Mouse (Mus musculus) liver, embryonic 13.5 days (tissue): Measurements from ENCODE around the gene Pou2f2. TPM values are rescaled to one million over a fixed set of nuclear protein-coding genes. Genes with fewer than 3 reads are reported as not detected.

Experiments used
- ATAC-seq: fragments of 200-750 bp; cut with Nextera tagmentation; 2 replicates; pipeline ENCODE4 v1.8.0; 2017; ENCODE audit warnings: low read depth, mild to moderate bottlenecking, moderate number of reproducible peaks, moderate library complexity
- DNase-seq: peaks from one replicate; pipeline ENCODE4 v3.0.0; 2022
- H3K27ac ChIP-seq: fragments of 300-500 bp; sonication (generic); 2 replicates; pipeline ENCODE4 v1.5.1; 2015; ENCODE audit warnings: moderate library complexity, mild to moderate bottlenecking, inconsistent platforms
- H3K27me3 ChIP-seq: fragments of 300-500 bp; sonication (generic); 2 replicates; pipeline ENCODE4 v1.6.1; 2015; ENCODE audit warnings: mild to moderate bottlenecking, inconsistent platforms
- H3K36me3 ChIP-seq: fragments of 300-500 bp; sonication (generic); 2 replicates; pipeline ENCODE4 v1.6.1; 2015; ENCODE audit warnings: mild to moderate bottlenecking, inconsistent platforms
- H3K4me1 ChIP-seq: fragments of 300-500 bp; sonication (generic); replicated peaks from 2 replicates; pipeline ENCODE4 v1.6.1; 2015; ENCODE audit warnings: inconsistent platforms
- H3K4me2 ChIP-seq: fragments of 300-500 bp; sonication (generic); 2 replicates; pipeline ENCODE4 v1.6.1; 2015; ENCODE audit warnings: inconsistent platforms, mild to moderate bottlenecking, moderate library complexity
- H3K4me3 ChIP-seq: fragments of 300-500 bp; sonication (generic); replicated peaks from 2 replicates; pipeline ENCODE4 v1.5.1; 2015; ENCODE audit warnings: mild to moderate bottlenecking, inconsistent platforms
- H3K9ac ChIP-seq: fragments of 300-500 bp; sonication (generic); 2 replicates; pipeline ENCODE4 v1.6.1; 2015; ENCODE audit warnings: mild to moderate bottlenecking, inconsistent platforms
- H3K9me3 ChIP-seq: fragments of 300-500 bp; sonication (generic); replicated peaks from 2 replicates; pipeline ENCODE4 v1.6.1; 2016; ENCODE audit warnings: inconsistent platforms
- WGBS: fragments of 180-500 bp; shearing (Covaris S2); methylation state at CpG from one replicate; pipeline ENCODE4 v1.1.7; 2015; ENCODE audit not compliant: insufficient replicate concordance; 5-methylcytosine and 5-hydroxymethylcytosine counted together
- polyA plus RNA-seq: library from polyadenylated mRNA; unstranded; fragments of >200 nt; fragmentation: Nextera tagmentation; extraction: Ambion mirVana; gene quantifications from 2 replicates; pipeline ENCODE4 v1.2.1, GENCODE M21; 2015

Gene Pou2f2
- polyA plus RNA-seq, 1 experiment from 2014 or later, result 1.5 TPM

DNA sequence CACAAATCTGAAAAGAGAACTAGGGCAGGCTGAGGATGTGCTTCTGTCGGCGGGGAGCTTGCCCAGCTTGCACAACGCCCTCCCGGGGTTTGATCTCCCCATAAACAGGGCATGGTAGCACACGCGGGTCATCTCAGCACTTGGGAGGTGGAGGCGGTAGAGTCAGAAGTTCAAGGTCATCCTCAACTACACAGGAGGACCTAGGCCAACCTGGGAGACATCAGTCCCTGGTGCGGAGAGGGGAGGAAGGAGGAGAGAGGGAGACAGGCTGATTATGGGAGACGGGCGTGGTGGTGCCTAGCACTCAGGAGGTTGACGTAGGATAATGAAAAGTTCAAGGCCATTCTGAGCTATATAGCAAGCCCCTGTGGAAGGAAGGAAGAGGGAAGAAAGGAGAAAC is 11.3 kb upstream of the Pou2f2 start:
- no peak for ATAC-seq

GRCm38 (mm10) chr7:25187662-25188650 is 8.4 kb upstream of the Pou2f2 start:
- Histone ChIP-seq H3K27me3 (peaks cover 17% of the 10 kb centered on the region), H3K4me3 (no peak overlapping the region), H3K9me3 (no peaks in the 10 kb centered on the region), H3K4me2 (no peak overlapping the region), H3K36me3 (no peaks in the 10 kb centered on the region), H3K4me1 (peaks cover 7% of the 10 kb centered on the region), H3K9ac (no peak overlapping the region), H3K27ac (no peak overlapping the region)
- ATAC-seq, result peak; percentile 70
- DNase-seq, result peak; percentile 66
- 33% methylated on average over 21 of the region's 21 CpGs for WGBS

More for the DNA sequence above, 11.3 kb upstream of the Pou2f2 start:
- DNase-seq, result no peak
- H3K36me3 ChIP-seq, result no peaks in the 10 kb centered on the region
- H3K4me2 ChIP-seq, result no peak overlapping the region
- H3K9ac ChIP-seq, result no peak overlapping the region
- no peak overlapping the region for H3K27ac ChIP-seq
- H3K4me3 ChIP-seq, result no peak overlapping the region
- no peaks in the 10 kb centered on the region for H3K27me3 ChIP-seq
- H3K9me3 ChIP-seq, result no peaks in the 10 kb centered on the region
- H3K4me1 ChIP-seq, result peaks cover 23% of the 10 kb centered on the region
- 76% methylated on average over 11 of the region's 11 CpGs for WGBS

GRCm38 (mm10) chr7:25184091-25184490 is 4.6 kb upstream of the Pou2f2 start:
- Histone ChIP-seq H3K4me3 (no peak overlapping the region), H3K27ac (no peak overlapping the region), H3K27me3 (peaks cover 55% of the 10 kb centered on the region), H3K36me3 (no peaks in the 10 kb centered on the region), H3K4me1 (peaks cover 32% of the 10 kb centered on the region), H3K9ac (no peak overlapping the region), H3K9me3 (no peaks in the 10 kb centered on the region), H3K4me2 (no peak overlapping the region)
- WGBS, result 43% methylated on average over 6 of the region's 6 CpGs
- ATAC-seq (no peak), DNase-seq (no peak)

GRCm38 (mm10) chr7:25181814-25182213 is 2.3 kb upstream of the Pou2f2 start:
- WGBS, result 18% methylated on average over 21 of the region's 21 CpGs
- H3K27ac ChIP-seq, result no peak overlapping the region
- peaks cover 42% of the 10 kb centered on the region for H3K4me1 ChIP-seq
- peak overlapping the region; percentile 18 for H3K4me3 ChIP-seq
- H3K36me3 ChIP-seq, result no peaks in the 10 kb centered on the region
- peaks cover 78% of the 10 kb centered on the region for H3K27me3 ChIP-seq
- DNase-seq (no peak), ATAC-seq (no peak)
- H3K9ac ChIP-seq, result no peak overlapping the region; the same call in 1 of the 2 replicates
- H3K9me3 ChIP-seq, result no peaks in the 10 kb centered on the region
- H3K4me2 ChIP-seq, result peak overlapping the region; percentile 46

- H3K4me2 ChIP-seq, result peak overlapping the region; percentile 46
- ATAC-seq, result peak; percentile 52
- H3K9me3 ChIP-seq, result no peaks in the 10 kb centered on the region
- H3K4me1 ChIP-seq, result peaks cover 42% of the 10 kb centered on the region
- WGBS, result under 1% methylated on average over 15 of the region's 15 CpGs
- no peak overlapping the region; the same call in 1 of the 2 replicates for H3K9ac ChIP-seq
- H3K27me3 ChIP-seq, result peaks cover 83% of the 10 kb centered on the region
- no peaks in the 10 kb centered on the region for H3K36me3 ChIP-seq
- H3K4me3 ChIP-seq, result peak overlapping the region; percentile 18
- no peak overlapping the region for H3K27ac ChIP-seq
- DNase-seq, result peak; percentile 28
Observed at GRCm38 (mm10) chr7:25181331-25181790, 1.8 kb upstream of the Pou2f2 start.

DNA sequence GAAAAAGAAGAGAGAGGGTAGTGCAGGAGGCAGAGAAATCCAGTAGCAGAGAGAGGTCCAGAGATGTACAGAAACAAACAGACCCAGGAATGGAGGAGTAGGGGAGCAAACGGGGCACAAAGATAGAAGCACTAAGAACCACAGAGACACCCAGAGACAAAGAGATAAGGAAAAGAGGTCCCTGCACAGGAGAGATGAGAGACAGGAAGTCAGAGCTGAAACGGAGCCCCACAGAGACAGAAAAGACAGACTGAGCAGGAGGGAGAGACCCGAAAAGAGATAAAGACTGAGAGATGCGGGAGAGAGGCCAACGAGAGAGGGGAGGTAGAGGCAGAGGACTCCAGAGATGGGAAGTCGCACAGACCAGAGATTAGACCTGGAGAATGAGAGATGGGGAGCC is 986 bp upstream of the Pou2f2 start:
- H3K4me3 ChIP-seq, result no peak overlapping the region; the same call in 1 of the 2 replicates
- H3K9ac ChIP-seq, result no peak overlapping the region
- H3K36me3 ChIP-seq, result no peaks in the 10 kb centered on the region
- H3K4me2 ChIP-seq, result 0 out of 2 replicates have a peak overlapping the region, but pooled peaks have one; percentile 46
- 2% methylated on average over 6 of the region's 6 CpGs for WGBS
- peaks cover 91% of the 10 kb centered on the region for H3K27me3 ChIP-seq
- no peak for ATAC-seq
- H3K9me3 ChIP-seq, result no peaks in the 10 kb centered on the region
- H3K4me1 ChIP-seq, result peaks cover 42% of the 10 kb centered on the region
- H3K27ac ChIP-seq, result no peak overlapping the region
- no peak for DNase-seq

DNA sequence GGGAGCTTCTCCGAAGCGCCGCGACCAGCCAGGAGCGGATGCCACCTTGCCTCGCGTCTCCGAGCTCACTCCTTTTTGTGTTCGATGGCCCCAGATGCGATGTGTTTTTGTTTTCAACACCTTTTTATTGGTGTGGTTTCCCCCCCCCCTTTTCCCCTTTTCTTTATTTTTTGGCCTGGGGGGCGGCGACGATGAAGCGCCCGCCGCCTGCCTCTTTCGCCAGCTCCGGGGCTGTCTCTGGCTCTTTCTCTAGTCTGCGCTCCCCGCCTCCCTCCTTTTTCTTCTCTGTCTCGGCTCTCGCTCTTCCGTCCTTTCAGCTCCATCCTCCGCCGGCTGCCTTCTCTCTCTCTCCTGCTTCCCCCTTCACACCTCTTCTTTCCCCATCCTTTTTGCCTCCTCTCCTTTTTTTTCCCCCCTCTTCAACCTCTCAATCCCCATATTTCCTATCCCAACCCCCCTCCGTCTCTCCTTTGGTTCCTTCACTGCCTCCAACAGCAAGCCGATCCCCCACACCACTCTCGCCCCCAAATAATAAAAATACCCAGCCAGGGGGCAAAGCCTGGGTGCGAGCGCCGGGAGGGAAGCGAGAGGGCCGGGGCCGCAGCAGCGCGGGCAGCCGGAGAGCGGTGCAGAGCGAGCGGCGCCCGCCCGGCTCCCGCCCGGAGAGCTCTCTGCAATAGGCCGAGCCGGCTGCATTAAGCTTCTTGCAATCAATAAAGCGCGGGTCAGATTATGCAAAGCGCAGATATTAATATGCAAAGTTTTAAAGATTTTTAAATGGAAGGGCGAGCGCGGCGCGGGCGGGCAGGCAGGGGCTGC is 530 bp downstream of the Pou2f2 start:
- DNase-seq (no peak), ATAC-seq (peak; percentile 33)
- H3K4me3 ChIP-seq, result peak overlapping the region; percentile 48
- no peak overlapping the region for H3K9ac ChIP-seq
- peak overlapping the region; percentile 57 for H3K4me2 ChIP-seq
- H3K36me3 ChIP-seq, result no peaks in the 10 kb centered on the region
- no peak overlapping the region for H3K27ac ChIP-seq
- peaks cover 37% of the 10 kb centered on the region for H3K4me1 ChIP-seq
- WGBS, result 2% methylated on average over 56 of the region's 56 CpGs
- no peaks in the 10 kb centered on the region for H3K9me3 ChIP-seq
- H3K27me3 ChIP-seq, result peaks cover 99% of the 10 kb centered on the region

- 0% methylated on average over 17 of the region's 17 CpGs for WGBS
- Histone ChIP-seq H3K9ac (no peak overlapping the region), H3K4me2 (peak overlapping the region; percentile 57), H3K9me3 (no peaks in the 10 kb centered on the region), H3K4me1 (peaks cover 35% of the 10 kb centered on the region), H3K36me3 (no peaks in the 10 kb centered on the region), H3K27me3 (peaks cover 99% of the 10 kb centered on the region), H3K27ac (no peak overlapping the region), H3K4me3 (0 out of 2 replicates have a peak overlapping the region, but pooled peaks have one; percentile 48)
- DNase-seq, result no peak
- ATAC-seq, result no peak
Observed at GRCm38 (mm10) chr7:25178317-25178716, 1.2 kb downstream of the Pou2f2 start.

GRCm38 (mm10) chr7:25174343-25174742 is 5.2 kb downstream of the Pou2f2 start:
- Histone ChIP-seq H3K27me3 (peaks cover 71% of the 10 kb centered on the region), H3K4me1 (peaks cover 11% of the 10 kb centered on the region), H3K9me3 (no peaks in the 10 kb centered on the region), H3K27ac (no peak overlapping the region), H3K36me3 (no peaks in the 10 kb centered on the region), H3K4me2 (no peak overlapping the region), H3K4me3 (no peak overlapping the region), H3K9ac (no peak overlapping the region)
- ATAC-seq (no peak), DNase-seq (no peak)
- 65% methylated on average over 10 of the region's 11 CpGs for WGBS

- no peaks in the 10 kb centered on the region for H3K9me3 ChIP-seq
- no peak overlapping the region for H3K27ac ChIP-seq
- no peak for DNase-seq
- no peak overlapping the region for H3K4me2 ChIP-seq
- no peak overlapping the region for H3K9ac ChIP-seq
- peaks cover 58% of the 10 kb centered on the region for H3K27me3 ChIP-seq
- 18% methylated on average over 5 of the region's 5 CpGs for WGBS
- ATAC-seq, result no peak
- H3K4me3 ChIP-seq, result no peak overlapping the region
- no peaks in the 10 kb centered on the region; the same call in 1 of the 2 replicates for H3K4me1 ChIP-seq
- H3K36me3 ChIP-seq, result no peaks in the 10 kb centered on the region
Observed at GRCm38 (mm10) chr7:25172669-25173068, 6.9 kb downstream of the Pou2f2 start.

GRCm38 (mm10) chr7:25170583-25170982 is 8.9 kb downstream of the Pou2f2 start:
- 28% methylated on average over 3 of the region's 3 CpGs for WGBS
- Histone ChIP-seq H3K4me1 (no peaks in the 10 kb centered on the region; the same call in 1 of the 2 replicates), H3K27ac (no peak overlapping the region), H3K4me3 (no peak overlapping the region), H3K4me2 (no peak overlapping the region), H3K36me3 (no peaks in the 10 kb centered on the region), H3K9ac (no peak overlapping the region), H3K9me3 (no peaks in the 10 kb centered on the region), H3K27me3 (peaks cover 45% of the 10 kb centered on the region)
- ATAC-seq (no peak), DNase-seq (no peak)
